Mouse (Mus musculus): ENCODE data around the gene Vcam1.

Gene Vcam1

GRCm38 (mm10) chr3:116129259-116129738 lies at the start of gene Vcam1:
Gene Vcam1, minus strand, starts transcription at chr3:116129688.
- DNase-seq (ENCODE audit: low read depth): no peak

DNA sequence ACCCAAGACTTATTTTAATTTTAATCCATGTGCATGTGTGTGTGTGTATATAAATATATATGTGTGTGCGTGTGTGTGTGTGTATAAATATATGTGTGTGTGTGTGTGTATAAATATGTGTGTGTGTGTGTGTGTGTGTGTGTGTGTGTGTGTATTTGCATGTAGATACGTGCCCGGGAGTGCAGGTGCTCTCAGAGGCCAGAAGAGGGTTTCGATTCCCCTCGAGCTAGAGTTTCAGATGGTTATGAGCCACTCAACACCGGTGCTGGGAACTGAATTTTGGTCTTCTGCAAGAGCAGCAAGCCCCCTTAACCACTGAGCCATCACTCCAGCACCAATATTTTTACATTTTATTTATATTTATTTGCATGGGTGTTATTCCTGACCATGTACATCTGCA lies 45.6 kb upstream of the Vcam1 start:
- DNase-seq (ENCODE audit: low read depth): no peak

DNA sequence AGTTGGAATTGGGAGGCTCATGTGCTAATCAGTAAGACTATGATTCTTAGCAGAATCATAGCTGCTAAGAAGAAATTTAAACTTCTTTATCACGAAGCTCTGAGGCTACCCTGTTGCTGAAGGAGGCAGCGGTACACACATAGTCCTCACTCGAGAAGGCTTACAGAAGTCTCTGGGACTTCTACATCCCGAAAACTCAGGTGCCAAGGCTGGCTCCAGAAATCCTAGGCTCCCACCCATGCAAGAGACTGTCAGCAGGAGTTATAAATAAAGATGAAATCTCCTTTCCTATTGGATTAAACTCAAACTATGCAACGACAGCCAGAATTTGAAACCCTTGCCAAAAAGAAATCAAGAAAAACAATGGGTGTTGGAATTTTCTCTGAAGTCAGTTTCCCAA lies 42.0 kb upstream of the Vcam1 start:
- no peak for DNase-seq (ENCODE audit: low read depth)

- no peak for DNase-seq (ENCODE audit: low read depth)
These were observed 38.6 kb upstream of the Vcam1 start for GRCm38 (mm10) chr3:116168056-116168455.

DNA sequence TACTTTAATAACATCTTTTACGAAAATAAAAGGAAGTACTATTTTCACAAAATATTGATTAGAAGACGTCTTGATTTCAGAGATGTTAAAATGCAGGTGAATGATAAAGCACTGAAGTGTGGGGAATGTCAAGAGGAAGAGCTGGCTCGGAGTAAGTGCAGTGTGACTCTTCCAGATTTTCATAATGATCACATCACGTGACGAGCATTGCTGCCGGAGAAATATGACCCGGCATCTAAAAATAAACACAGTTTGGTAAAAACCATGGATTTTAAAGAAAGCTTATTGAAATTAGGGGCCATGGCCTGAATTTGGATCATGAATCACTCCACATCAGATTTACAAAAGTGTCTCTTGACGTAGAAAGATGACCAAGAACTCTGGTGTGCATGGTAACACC lies 36.8 kb upstream of the Vcam1 start:
- DNase-seq (ENCODE audit: low read depth): no peak

DNA sequence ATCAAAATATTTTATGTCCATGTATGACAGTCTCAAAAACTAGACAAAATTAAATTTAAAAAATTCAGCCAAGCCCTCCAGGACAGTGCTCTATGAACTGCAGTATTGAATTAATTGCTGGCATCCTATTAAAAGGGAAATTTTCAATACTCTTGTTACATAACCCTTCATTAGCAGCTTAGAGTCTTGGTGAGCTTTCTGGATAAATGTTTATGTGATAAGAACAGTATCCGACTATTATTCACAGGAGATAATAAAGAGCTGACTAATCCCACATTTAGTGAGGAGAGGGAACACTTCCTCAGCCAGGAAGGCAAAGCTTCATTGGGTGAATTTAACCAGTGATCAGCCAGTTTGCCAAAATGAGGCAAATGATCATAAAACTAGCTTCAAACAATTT lies 35.5 kb upstream of the Vcam1 start:
- no peak for DNase-seq (ENCODE audit: low read depth)

- DNase-seq (ENCODE audit: low read depth): no peak
These were observed 34.0 kb upstream of the Vcam1 start for GRCm38 (mm10) chr3:116163517-116163916.

DNA sequence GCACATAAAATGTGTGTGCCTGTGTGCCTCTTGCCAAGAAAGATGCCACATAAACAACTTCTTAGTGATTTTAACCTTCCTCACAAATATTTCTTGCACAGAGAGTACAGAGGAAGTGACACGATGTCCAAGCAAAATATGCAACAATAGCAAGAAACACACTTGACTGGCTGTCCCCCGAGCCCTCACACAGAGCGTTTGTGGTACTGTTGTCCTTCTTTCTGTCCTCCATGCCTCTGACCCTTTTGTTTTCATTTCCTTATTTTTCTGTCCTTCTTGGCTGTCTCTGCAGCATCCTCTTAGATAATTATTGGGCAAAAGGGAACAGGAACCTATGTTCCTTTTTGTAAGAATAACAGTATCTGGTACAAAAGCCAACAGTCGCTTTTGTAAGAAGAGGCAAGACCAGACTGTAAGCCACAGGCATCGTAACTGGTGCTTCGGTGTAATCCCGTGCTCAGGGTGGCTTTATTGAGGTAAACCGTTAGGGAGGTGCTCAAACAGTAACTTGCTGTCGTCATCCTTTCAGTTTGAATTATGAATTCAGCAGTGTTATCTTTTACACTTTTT lies 32.7 kb upstream of the Vcam1 start:
- DNase-seq (ENCODE audit: low read depth): no peak

GRCm38 (mm10) chr3:116159376-116159775 lies 29.9 kb upstream of the Vcam1 start:
- no peak for DNase-seq (ENCODE audit: low read depth)

DNA sequence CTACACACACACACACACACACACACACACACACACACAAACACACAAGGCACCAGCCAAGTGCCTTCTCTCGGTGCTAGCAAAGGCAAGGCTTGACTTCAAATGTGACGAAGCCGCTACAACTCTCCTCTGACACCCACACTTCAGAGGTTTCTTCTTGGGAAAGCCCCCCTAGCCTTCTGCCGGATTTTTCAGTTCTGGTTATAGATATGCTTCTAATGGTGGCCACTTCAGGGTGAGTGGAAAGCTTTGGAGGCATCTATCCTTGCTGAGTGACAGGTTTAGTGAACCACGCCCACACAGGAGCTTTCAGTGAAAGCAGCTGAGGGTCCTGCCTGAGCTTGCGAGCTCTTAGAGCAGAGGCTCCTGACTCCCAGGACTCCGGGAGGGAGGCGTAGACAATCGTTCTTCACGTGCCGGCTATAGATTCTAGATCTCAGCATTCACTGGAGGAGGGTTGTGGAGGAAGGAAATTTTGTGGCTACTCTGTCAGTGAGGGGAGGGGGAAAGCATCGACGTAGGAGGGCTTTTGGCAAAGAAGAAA lies 28.0 kb upstream of the Vcam1 start:
- DNase-seq (ENCODE audit: low read depth): no peak

GRCm38 (mm10) chr3:116150056-116150632 lies 20.7 kb upstream of the Vcam1 start:
- no peak for DNase-seq (ENCODE audit: low read depth)

DNA sequence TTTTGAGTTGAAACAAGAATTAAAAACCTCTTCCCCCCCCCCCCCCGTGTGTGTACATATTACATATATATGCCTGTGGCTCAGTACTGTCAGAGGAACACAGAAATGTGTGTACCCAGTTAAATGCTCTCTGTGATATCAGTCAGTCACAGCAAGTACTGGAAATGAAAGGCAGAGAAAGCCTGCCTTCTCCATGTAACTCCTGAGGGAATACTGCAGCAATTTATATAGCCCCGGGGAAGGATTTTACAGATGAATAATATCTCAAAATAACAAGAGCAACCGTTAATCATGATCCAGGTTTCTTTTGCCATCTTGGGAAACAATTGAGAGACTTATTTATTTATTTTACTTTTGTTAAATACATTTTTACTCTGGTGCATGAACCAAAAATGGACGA lies 19.6 kb upstream of the Vcam1 start:
- no peak for DNase-seq (ENCODE audit: low read depth)

DNA sequence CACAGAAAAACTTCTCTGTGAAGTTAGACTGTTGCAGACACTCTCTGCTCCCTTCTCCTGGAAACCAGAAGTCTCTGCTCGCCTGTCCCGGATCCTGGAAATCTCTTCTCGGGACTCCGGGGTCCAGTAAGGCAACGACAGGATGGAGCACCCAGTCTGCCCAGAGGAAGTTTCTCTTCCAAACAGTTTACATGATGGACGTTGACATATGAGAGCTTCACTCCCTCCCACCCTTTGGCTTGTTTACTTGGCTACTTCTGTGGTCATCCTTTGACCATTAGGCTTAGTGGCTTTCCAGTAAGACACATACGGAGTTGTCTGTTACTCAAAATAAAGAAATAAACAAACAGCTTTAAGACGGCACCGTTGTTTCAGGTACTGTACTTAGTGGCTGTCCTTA lies 19.2 kb upstream of the Vcam1 start:
- DNase-seq (ENCODE audit: low read depth): no peak

DNA sequence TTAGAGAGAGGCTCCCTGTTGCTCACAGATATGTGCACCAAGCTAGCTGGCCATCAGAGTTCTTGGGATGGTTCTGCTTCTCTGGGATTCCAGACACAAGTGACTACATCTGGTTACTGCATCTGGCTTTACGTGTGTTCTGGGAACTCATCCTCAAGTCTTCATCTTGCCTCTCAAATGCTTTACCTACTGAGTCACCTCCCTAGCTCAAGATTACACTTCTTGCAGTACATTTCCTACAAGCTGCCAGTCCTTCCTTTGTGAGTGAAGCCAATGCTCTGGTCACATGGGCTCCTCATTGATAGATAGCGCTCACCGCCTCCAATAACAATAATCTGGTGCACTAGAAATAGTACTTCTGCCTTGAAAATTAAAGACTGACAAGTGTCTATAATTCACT lies 11.7 kb upstream of the Vcam1 start:
- DNase-seq (ENCODE audit: low read depth): no peak

DNA sequence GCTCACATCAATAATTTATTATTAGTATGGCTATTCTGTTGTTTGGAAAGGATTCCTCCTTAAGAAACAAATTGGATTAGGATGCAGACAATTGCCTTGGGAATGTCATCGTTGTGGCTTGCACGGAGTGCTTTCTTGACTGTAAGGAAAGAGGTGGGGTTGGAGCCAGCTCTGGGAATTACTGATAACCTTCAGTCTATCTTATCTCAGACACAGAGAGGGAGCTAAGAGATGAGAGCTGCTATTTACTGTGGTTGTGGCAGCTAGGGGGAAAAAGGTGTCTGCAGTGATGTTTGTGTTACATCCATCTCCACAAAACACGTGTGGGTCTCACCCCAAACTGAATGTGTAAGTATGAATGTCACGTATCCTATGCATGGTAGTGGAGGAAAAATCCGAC lies 9.5 kb upstream of the Vcam1 start:
- DNase-seq (ENCODE audit: low read depth): no peak

- DNase-seq (ENCODE audit: low read depth): no peak
These were observed 8.6 kb upstream of the Vcam1 start for GRCm38 (mm10) chr3:116138081-116138480.

GRCm38 (mm10) chr3:116133363-116133762 lies 3.9 kb upstream of the Vcam1 start:
- no peak for DNase-seq (ENCODE audit: low read depth)

DNA sequence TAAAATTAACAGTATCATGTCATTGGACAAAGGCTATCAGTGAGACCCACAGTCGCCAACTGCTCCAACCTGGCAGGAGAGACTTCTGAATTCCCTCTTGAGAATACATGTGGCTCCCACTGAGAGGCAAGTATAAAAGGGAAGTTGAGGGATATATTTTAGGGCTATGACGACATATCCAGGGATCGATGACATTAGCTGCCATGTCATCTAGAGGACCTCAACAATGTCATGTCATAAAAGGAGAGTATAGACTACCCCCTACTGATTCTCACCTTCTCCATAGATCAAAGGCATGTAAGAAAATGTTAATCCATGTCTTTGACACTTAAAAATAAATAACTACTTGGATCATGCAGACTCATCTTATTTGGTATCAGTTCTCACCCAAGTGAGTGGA lies 1.2 kb upstream of the Vcam1 start:
- DNase-seq (ENCODE audit: low read depth): no peak

DNA sequence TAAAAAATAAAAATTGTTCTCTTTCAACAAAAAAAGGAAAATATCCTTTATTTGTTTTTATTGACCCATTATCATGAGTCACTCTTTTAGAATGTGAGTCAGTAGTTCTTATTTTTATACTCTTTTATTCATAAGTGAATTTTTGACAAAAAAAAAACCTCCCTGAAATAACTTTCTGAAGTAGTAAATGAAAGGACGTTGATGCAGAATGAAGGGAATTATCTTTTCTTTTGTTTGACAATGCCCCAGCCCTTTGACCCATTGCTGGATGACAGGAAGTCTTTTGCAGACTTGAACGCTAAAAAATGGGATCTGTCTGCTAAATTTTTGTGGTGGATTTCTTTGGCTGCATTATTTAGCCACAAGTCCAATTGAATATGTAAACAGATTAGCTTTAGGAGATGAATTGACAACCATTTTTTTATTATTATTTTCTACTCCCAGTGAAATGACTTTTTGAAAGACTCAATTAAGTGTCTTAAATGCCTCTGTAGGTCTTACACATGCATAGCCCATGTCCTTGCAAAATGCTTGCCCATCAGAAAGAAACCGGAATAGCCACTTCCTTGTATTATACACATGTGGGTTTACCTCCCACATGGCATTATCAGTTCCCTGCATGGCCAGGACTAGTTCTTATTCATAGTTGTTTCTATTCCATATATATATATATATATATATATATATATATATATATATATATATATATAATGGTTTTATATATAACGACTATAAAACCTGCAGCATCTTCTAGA lies 530 bp upstream of the Vcam1 start:
- DNase-seq (ENCODE audit: low read depth): no peak

DNA sequence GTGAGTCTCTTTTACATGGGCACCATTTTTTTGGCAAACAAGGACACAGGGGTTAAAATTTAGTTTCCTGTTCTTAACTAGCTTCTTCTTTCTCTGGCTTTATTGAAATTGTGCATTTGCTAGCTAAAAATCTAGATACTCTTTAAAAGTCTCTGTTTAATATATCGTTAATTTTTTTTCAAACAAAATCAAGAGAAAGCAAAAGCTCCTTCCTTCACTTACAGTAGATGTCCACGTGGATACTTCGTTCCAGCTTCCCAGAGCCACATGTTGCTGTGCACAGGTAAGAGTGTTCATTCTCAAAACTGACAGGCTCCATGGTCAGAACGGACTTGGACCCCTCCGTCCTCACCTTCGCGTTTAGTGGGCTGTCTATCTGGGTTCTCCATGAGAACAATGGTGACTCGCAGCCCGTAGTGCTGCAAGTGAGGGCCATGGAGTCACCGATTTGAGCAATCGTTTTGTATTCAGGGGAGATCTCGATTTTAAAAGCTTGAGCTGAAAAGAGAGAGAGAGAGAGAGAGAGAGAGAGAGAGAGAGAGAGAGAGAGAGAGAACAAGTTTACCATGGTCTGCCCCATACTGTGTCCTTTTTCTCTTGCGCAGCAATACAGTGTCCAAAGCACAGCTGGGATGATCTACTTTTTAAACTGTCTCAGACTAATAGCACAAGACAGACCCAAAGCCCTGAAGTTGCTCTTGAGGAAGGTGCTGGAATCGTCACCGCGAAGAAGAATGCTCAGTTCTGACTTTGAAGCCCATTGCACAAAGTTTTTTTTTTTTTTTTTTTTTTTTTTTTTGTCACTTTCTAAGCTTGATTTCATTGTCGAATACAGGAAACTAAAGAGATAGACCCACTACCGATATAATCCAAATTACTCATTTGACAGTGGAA lies 930 bp downstream of the Vcam1 start:
- DNase-seq (ENCODE audit: low read depth): no peak

DNA sequence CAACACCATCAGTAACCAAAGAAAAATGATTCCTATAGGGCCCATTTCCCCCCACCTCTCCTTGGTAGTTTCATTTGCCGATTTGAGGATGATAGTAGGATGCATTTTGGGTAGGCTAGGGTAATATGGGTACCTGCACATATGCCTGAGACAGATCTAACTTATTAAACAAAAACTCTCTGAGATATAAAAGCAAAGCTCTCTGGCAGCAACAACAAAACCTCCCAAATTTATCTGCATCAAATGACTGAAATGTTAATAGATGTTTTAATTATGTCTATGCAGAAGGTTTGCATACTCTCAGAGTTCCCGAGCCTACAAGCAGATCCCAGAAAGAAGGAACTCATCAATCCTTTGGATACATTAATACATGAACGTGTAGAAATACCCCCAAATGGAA lies 1.7 kb downstream of the Vcam1 start:
- no peak for DNase-seq (ENCODE audit: low read depth)

- no peak for DNase-seq (ENCODE audit: low read depth)
These were observed 2.2 kb downstream of the Vcam1 start for GRCm38 (mm10) chr3:116127281-116127680.
